25 mouse cellular contexts compared by ENCODE assay signal in genomic region chr10:121663599-121663998, GRCm38 (mm10). TPM values are rescaled to one million over a fixed set of nuclear protein-coding genes. Genes with fewer than 3 reads are reported as not detected.
DNase-seq lines count a peak whose midpoint lies in the region; ATAC-seq and TF ChIP-seq lines count a peak whose summit lies in the region.
"Had no signal": no experiment of that assay in that cellular context is flagged by ENCODE, and none has a peak within 500 bp of the region (broad histone marks: within the 10 kb centered on the region; RNA-seq: fewer than 3 reads in every experiment).

No protein-coding gene starts in this region.

- no peak for DNase-seq in forebrain, embryonic 10.5 days (ENCODE audit: extremely low spot score, low spot score)
- peak; percentile 21 for DNase-seq in lung, postnatal 10 days
- DNase-seq in lung, postnatal 0 days (ENCODE audit: low spot score) = no peak
- peak; percentile 22 for DNase-seq in ES-CJ7 (ENCODE audit: low read depth, low spot score)
- DNase-seq in left cerebral cortex, adult 9 months (ENCODE audit: low spot score in 2 of 2) = no peak
- DNase-seq in left cerebral cortex, adult 8-10 months (ENCODE audit: low spot score in 2 of 2) = no peak
- DNase-seq: adrenal gland, postnatal 25 days; cerebellum, adult 11 months; heart, postnatal 4 days; kidney, adult 9 months; kidney, postnatal 36 days; layer of hippocampus, postnatal 36 days; liver, embryonic 13.5 days; lung, adult 2 months; lung, postnatal 36 days had no signal

- WGBS in forebrain, embryonic 16.5 days = 35% methylated on average over 13 of the region's 13 CpGs
- 63% methylated on average over 13 of the region's 13 CpGs for WGBS in forebrain, embryonic 10.5 days
- WGBS in lung, postnatal 0 days = 64% methylated on average over 13 of the region's 13 CpGs
- WGBS in embryonic facial prominence, embryonic 15.5 days = 45% methylated on average over 13 of the region's 13 CpGs

- no peak overlapping the region for H3K9ac ChIP-seq in forebrain, embryonic 16.5 days (replicated peaks; ENCODE audit: low read depth, low read length)
- H3K9ac ChIP-seq in lung, postnatal 0 days (replicated peaks; ENCODE audit: low read depth) = no peak overlapping the region
- H3K9ac ChIP-seq in embryonic facial prominence, embryonic 15.5 days = no peak overlapping the region
- H3K9ac ChIP-seq: limb, embryonic 13.5 days; liver, embryonic 13.5 days had no signal

- H3K4me1 ChIP-seq in forebrain, embryonic 16.5 days (replicated peaks; ENCODE audit: control insufficient read depth, insufficient read depth, low read length) = no peaks in the 10 kb centered on the region; the same call in 1 of the 2 replicates
- H3K4me1 ChIP-seq in forebrain, embryonic 10.5 days = peaks cover 17% of the 10 kb centered on the region
- no peaks in the 10 kb centered on the region for H3K4me1 ChIP-seq in lung, postnatal 0 days (ENCODE audit: insufficient read depth, low read depth, low read length)
- H3K4me1 ChIP-seq in embryonic facial prominence, embryonic 15.5 days = peaks cover 5% of the 10 kb centered on the region
- H3K4me1 ChIP-seq: heart, embryonic 10.5 days; liver, embryonic 13.5 days; megakaryocyte, embryonic 14.5 days had no signal

- H3K27me3 ChIP-seq in forebrain, embryonic 16.5 days (replicated peaks; ENCODE audit: control insufficient read depth, insufficient read depth, low read length) = no peaks in the 10 kb centered on the region
- no peaks in the 10 kb centered on the region for H3K27me3 ChIP-seq in forebrain, embryonic 10.5 days (ENCODE audit: poor library complexity, severe bottlenecking)
- H3K27me3 ChIP-seq in lung, postnatal 0 days (replicated peaks; ENCODE audit: insufficient read depth, low read length) = no peaks in the 10 kb centered on the region
- no peaks in the 10 kb centered on the region for H3K27me3 ChIP-seq in embryonic facial prominence, embryonic 15.5 days
- H3K27me3 ChIP-seq: limb, embryonic 13.5 days; liver, embryonic 13.5 days; megakaryocyte, embryonic 14.5 days had no signal

- no peak overlapping the region for H3K4me3 ChIP-seq in forebrain, embryonic 16.5 days (replicated peaks; ENCODE audit: low read length)
- no peak overlapping the region for H3K4me3 ChIP-seq in forebrain, embryonic 10.5 days
- H3K4me3 ChIP-seq in lung, postnatal 0 days (ENCODE audit: low read depth, low read length) = no peak overlapping the region
- H3K4me3 ChIP-seq in embryonic facial prominence, embryonic 15.5 days (replicated peaks) = no peak overlapping the region
- H3K4me3 ChIP-seq: heart, embryonic 10.5 days; limb, embryonic 13.5 days; liver, embryonic 13.5 days; megakaryocyte, embryonic 14.5 days had no signal

- ATAC-seq in forebrain, embryonic 16.5 days = 0 out of 2 replicates have a peak, but pooled peaks have one; percentile 12
- no peak for ATAC-seq in lung, postnatal 0 days
- peak; percentile 52; the same call in 1 of the 2 replicates for ATAC-seq in embryonic facial prominence, embryonic 15.5 days (ENCODE audit: insufficient number of reproducible peaks, low FRiP score, low TSS enrichment, low read depth)
- ATAC-seq: CD4-positive, CD25-positive, alpha-beta regulatory T cell, adult 4 months; intestine, embryonic 16.5 days had no signal

- H3K4me2 ChIP-seq in forebrain, embryonic 16.5 days (ENCODE audit: low read length) = no peak overlapping the region
- no peak overlapping the region for H3K4me2 ChIP-seq in lung, postnatal 0 days (replicated peaks; ENCODE audit: low read depth, low read length)
- 0 out of 2 replicates have a peak overlapping the region, but pooled peaks have one; percentile 4 for H3K4me2 ChIP-seq in embryonic facial prominence, embryonic 15.5 days (replicated peaks)
- H3K4me2 ChIP-seq: limb, embryonic 13.5 days; liver, embryonic 13.5 days had no signal

- H3K27ac ChIP-seq in forebrain, embryonic 16.5 days (ENCODE audit: low read length) = no peak overlapping the region
- no peak overlapping the region for H3K27ac ChIP-seq in forebrain, embryonic 10.5 days
- no peak overlapping the region for H3K27ac ChIP-seq in lung, postnatal 0 days (ENCODE audit: low read length)
- H3K27ac ChIP-seq in embryonic facial prominence, embryonic 15.5 days (replicated peaks) = no peak overlapping the region
- H3K27ac ChIP-seq: heart, embryonic 10.5 days; limb, embryonic 13.5 days; liver, embryonic 13.5 days had no signal

- no peak for TF ChIP-seq CTCF in lung, postnatal 0 days (IDR thresholded peaks at IDR 0.05)

- H3K36me3 ChIP-seq in forebrain, embryonic 16.5 days (ENCODE audit: control insufficient read depth, insufficient read depth) = no peaks in the 10 kb centered on the region
- no peaks in the 10 kb centered on the region for H3K36me3 ChIP-seq in forebrain, embryonic 10.5 days (replicated peaks)
- no peaks in the 10 kb centered on the region for H3K36me3 ChIP-seq in lung, postnatal 0 days (ENCODE audit: insufficient read depth, low read length)
- H3K36me3 ChIP-seq in embryonic facial prominence, embryonic 15.5 days = no peaks in the 10 kb centered on the region
- H3K36me3 ChIP-seq: heart, embryonic 10.5 days; limb, embryonic 13.5 days; liver, embryonic 13.5 days had no signal

- H3K9me3 ChIP-seq in forebrain, embryonic 16.5 days (ENCODE audit: control insufficient read depth, low read length) = no peaks in the 10 kb centered on the region
- no peaks in the 10 kb centered on the region for H3K9me3 ChIP-seq in forebrain, embryonic 10.5 days
- H3K9me3 ChIP-seq in lung, postnatal 0 days (ENCODE audit: low read length) = no peaks in the 10 kb centered on the region
- no peaks in the 10 kb centered on the region for H3K9me3 ChIP-seq in embryonic facial prominence, embryonic 15.5 days (replicated peaks)
- H3K9me3 ChIP-seq: heart, embryonic 10.5 days; limb, embryonic 13.5 days; liver, embryonic 13.5 days had no signal

- TF ChIP-seq EP300 in lung, postnatal 0 days (IDR thresholded peaks at IDR 0.05) = no peak

RNA-seq across cellular contexts. Expression of gene D930020B18Rik, which starts 22.2 kb away (rescaled TPM):
- 0.27 and 0.40 TPM in 2 replicates for polyA plus RNA-seq in forebrain, embryonic 16.5 days (2015; fragmentation: Nextera tagmentation; extraction: Ambion mirVana)
- polyA plus RNA-seq in forebrain, embryonic 10.5 days (2016; fragmentation: Nextera tagmentation; extraction: Ambion mirVana) = 0.47 and 0.50 TPM in 2 replicates
- 0.44 and 0.48 TPM in 2 replicates for polyA plus RNA-seq in lung, postnatal 0 days (2015; fragmentation: Nextera tagmentation; extraction: Ambion mirVana)
- polyA plus RNA-seq in embryonic facial prominence, embryonic 15.5 days (2015; fragmentation: Nextera tagmentation; extraction: Ambion mirVana) = 2.5 and 2.6 TPM in 2 replicates
- total RNA-seq in left cerebral cortex, adult 8-10 months (2022) = under 1 TPM; 0.14 to 0.72 (median 0.53) TPM
- total RNA-seq: adrenal gland, postnatal 25 days; gastrocnemius, adult 8-10 months; heart, postnatal 4 days had no signal
- polyA plus RNA-seq: gonadal fat pad, adult 2 months; liver, embryonic 13.5 days; neural tube, embryonic 11.5 days had no signal

RNA-seq across cellular contexts. Expression of gene Xpot, which starts 37.5 kb away (rescaled TPM):
- polyA plus RNA-seq in forebrain, embryonic 16.5 days (2015; fragmentation: Nextera tagmentation; extraction: Ambion mirVana) = 38.4 and 49.3 TPM in 2 replicates
- 60.5 and 64.5 TPM in 2 replicates for polyA plus RNA-seq in forebrain, embryonic 10.5 days (2016; fragmentation: Nextera tagmentation; extraction: Ambion mirVana)
- 19.9 and 25.7 TPM in 2 replicates for polyA plus RNA-seq in lung, postnatal 0 days (2015; fragmentation: Nextera tagmentation; extraction: Ambion mirVana)
- polyA plus RNA-seq in embryonic facial prominence, embryonic 15.5 days (2015; fragmentation: Nextera tagmentation; extraction: Ambion mirVana) = 44.4 and 45.7 TPM in 2 replicates
- total RNA-seq in left cerebral cortex, adult 8-10 months (2022) = 10 to 100 TPM; 63.0 to 73.9 (median 65.8) TPM

Comparison
In these comparisons a context has a peak if more than half of its experiments do, and no peak if none do; other contexts are left out.
1. DNase-seq: peak in lung, postnatal 10 days (single experiment) and ES-CJ7 (single experiment); none in forebrain, embryonic 10.5 days (single experiment), lung, postnatal 0 days (single experiment), left cerebral cortex, adult 9 months (0 of 2) and left cerebral cortex, adult 8-10 months (0 of 2).